Mouse (Mus musculus): ENCODE results near the gene Tmem97.
"Not testable (repeated sequence)": the region's sequence is repeated elsewhere in the genome, so short reads cannot be mapped to it uniquely, and the experiment has no call there.

Tmem97 gene

GRCm38 (mm10) chr11:78550168-78551058 is at the start of gene Tmem97:
Tmem97 (minus strand) TSS chr11:78550777.
- DNase-seq (ENCODE audit: low read depth, low spot score): peak; percentile 96

- DNase-seq (ENCODE audit: low read depth, low spot score): no peak
Measured at GRCm38 (mm10) chr11:78600051-78600450, 49.5 kb upstream of the Tmem97 start.

GRCm38 (mm10) chr11:78598763-78599415 is 48.3 kb upstream of the Tmem97 start:
- no peak for DNase-seq (ENCODE audit: low read depth, low spot score)

GRCm38 (mm10) chr11:78596750-78597149 is 46.2 kb upstream of the Tmem97 start:
- no peak for DNase-seq (ENCODE audit: low read depth, low spot score)

- no peak for DNase-seq (ENCODE audit: low read depth, low spot score)
Measured at GRCm38 (mm10) chr11:78595773-78596172, 45.2 kb upstream of the Tmem97 start.

GRCm38 (mm10) chr11:78594271-78594964 is 43.8 kb upstream of the Tmem97 start:
- no peak for DNase-seq (ENCODE audit: low read depth, low spot score)

- DNase-seq (ENCODE audit: low read depth, low spot score): not testable (repeated sequence)
Measured at GRCm38 (mm10) chr11:78587677-78588076, 37.1 kb upstream of the Tmem97 start.

GRCm38 (mm10) chr11:78586099-78586498 is 35.5 kb upstream of the Tmem97 start:
- no peak for DNase-seq (ENCODE audit: low read depth, low spot score)

- DNase-seq (ENCODE audit: low read depth, low spot score): no peak
Measured at GRCm38 (mm10) chr11:78582848-78583247, 32.3 kb upstream of the Tmem97 start.

GRCm38 (mm10) chr11:78574975-78575374 is 24.4 kb upstream of the Tmem97 start:
- DNase-seq (ENCODE audit: low read depth, low spot score): no peak

GRCm38 (mm10) chr11:78574536-78574935 is 24.0 kb upstream of the Tmem97 start:
- DNase-seq (ENCODE audit: low read depth, low spot score): no peak

GRCm38 (mm10) chr11:78574031-78574430 is 23.5 kb upstream of the Tmem97 start:
- not testable (repeated sequence) for DNase-seq (ENCODE audit: low read depth, low spot score)

- no peak for DNase-seq (ENCODE audit: low read depth, low spot score)
Measured at GRCm38 (mm10) chr11:78571854-78572253, 21.3 kb upstream of the Tmem97 start.

- no peak for DNase-seq (ENCODE audit: low read depth, low spot score)
Measured at GRCm38 (mm10) chr11:78571441-78571840, 20.9 kb upstream of the Tmem97 start.

- DNase-seq (ENCODE audit: low read depth, low spot score): no peak
Measured at GRCm38 (mm10) chr11:78569806-78570205, 19.2 kb upstream of the Tmem97 start.

GRCm38 (mm10) chr11:78568827-78569226 is 18.2 kb upstream of the Tmem97 start:
- DNase-seq (ENCODE audit: low read depth, low spot score): no peak

- no peak for DNase-seq (ENCODE audit: low read depth, low spot score)
Measured at GRCm38 (mm10) chr11:78567614-78568013, 17.0 kb upstream of the Tmem97 start.

- DNase-seq (ENCODE audit: low read depth, low spot score): no peak
Measured at GRCm38 (mm10) chr11:78566775-78567174, 16.2 kb upstream of the Tmem97 start.

- peak; percentile 64 for DNase-seq (ENCODE audit: low read depth, low spot score)
Measured at GRCm38 (mm10) chr11:78560447-78560846, 9.9 kb upstream of the Tmem97 start.

- no peak for DNase-seq (ENCODE audit: low read depth, low spot score)
Measured at GRCm38 (mm10) chr11:78557241-78557640, 6.7 kb upstream of the Tmem97 start.

GRCm38 (mm10) chr11:78556070-78556469 is 5.5 kb upstream of the Tmem97 start:
- no peak for DNase-seq (ENCODE audit: low read depth, low spot score)

GRCm38 (mm10) chr11:78555623-78556022 is 5.0 kb upstream of the Tmem97 start:
- no peak for DNase-seq (ENCODE audit: low read depth, low spot score)

Data from brain, embryonic 18.5 days (tissue).